Mouse (Mus musculus): ENCODE measurements around the gene Tbcd. TPM values are rescaled to one million over a fixed set of nuclear protein-coding genes. Genes with fewer than 3 reads are reported as not detected.

Tbcd gene
- polyA plus RNA-seq, 1 experiment from 2014 or later, result 37.1 TPM

GRCm38 (mm10) chr11:121544755-121545397, 93.1 kb downstream of the Tbcd start:
- Histone ChIP-seq H3K9ac (no peak overlapping the region), H3K4me2 (no peak overlapping the region), H3K9me3 (no peaks in the 10 kb centered on the region), H3K27ac (peak overlapping the region; percentile 87), H3K4me1 (peaks cover 24% of the 10 kb centered on the region), H3K27me3 (no peaks in the 10 kb centered on the region), H3K36me3 (no peaks in the 10 kb centered on the region), H3K4me3 (no peak overlapping the region)
- 37% methylated on average over 7 of the region's 7 CpGs for WGBS
- no peak for ATAC-seq (ENCODE audit: borderline replicate concordance, extremely low read depth, low FRiP score, low TSS enrichment)

GRCm38 (mm10) chr11:121545398-121546034, 93.8 kb downstream of the Tbcd start:
- H3K4me3 ChIP-seq, result no peak overlapping the region
- no peaks in the 10 kb centered on the region for H3K9me3 ChIP-seq
- H3K36me3 ChIP-seq, result no peaks in the 10 kb centered on the region

GRCm38 (mm10) chr11:121547234-121547633, 95.5 kb downstream of the Tbcd start:
- no peaks in the 10 kb centered on the region for H3K9me3 ChIP-seq
- no peaks in the 10 kb centered on the region for H3K27me3 ChIP-seq
- H3K4me1 ChIP-seq, result peaks cover 38% of the 10 kb centered on the region
- no peak overlapping the region for H3K4me2 ChIP-seq
- no peak overlapping the region for H3K9ac ChIP-seq
- H3K4me3 ChIP-seq, result no peak overlapping the region
- no peaks in the 10 kb centered on the region for H3K36me3 ChIP-seq
- no peak for ATAC-seq (ENCODE audit: borderline replicate concordance, extremely low read depth, low FRiP score, low TSS enrichment)
- WGBS, result 78% methylated on average over 5 of the region's 5 CpGs
- no peak overlapping the region for H3K27ac ChIP-seq

More at GRCm38 (mm10) chr11:121545398-121546034, 93.8 kb downstream of the Tbcd start:
- Histone ChIP-seq H3K9ac (no peak overlapping the region), H3K27me3 (no peaks in the 10 kb centered on the region), H3K27ac (peak overlapping the region; percentile 87; the same call in 1 of the 2 replicates), H3K4me2 (no peak overlapping the region), H3K4me1 (peaks cover 30% of the 10 kb centered on the region)
- no peak for ATAC-seq (ENCODE audit: borderline replicate concordance, extremely low read depth, low FRiP score, low TSS enrichment)
- 63% methylated on average over 3 of the region's 3 CpGs for WGBS

GRCm38 (mm10) chr11:121547925-121548324, 96.2 kb downstream of the Tbcd start:
- Histone ChIP-seq H3K36me3 (no peaks in the 10 kb centered on the region), H3K4me1 (peaks cover 32% of the 10 kb centered on the region), H3K9ac (no peak overlapping the region), H3K4me3 (no peak overlapping the region), H3K27me3 (no peaks in the 10 kb centered on the region), H3K9me3 (no peaks in the 10 kb centered on the region), H3K27ac (no peak overlapping the region), H3K4me2 (no peak overlapping the region)
- 88% methylated on average over 4 of the region's 4 CpGs for WGBS
- no peak for ATAC-seq (ENCODE audit: borderline replicate concordance, extremely low read depth, low FRiP score, low TSS enrichment)

- Histone ChIP-seq H3K27me3 (no peaks in the 10 kb centered on the region), H3K9me3 (no peaks in the 10 kb centered on the region), H3K27ac (peak overlapping the region; percentile 72), H3K4me3 (no peak overlapping the region), H3K9ac (no peak overlapping the region), H3K36me3 (no peaks in the 10 kb centered on the region), H3K4me2 (no peak overlapping the region), H3K4me1 (peaks cover 29% of the 10 kb centered on the region)
- ATAC-seq (ENCODE audit: borderline replicate concordance, extremely low read depth, low FRiP score, low TSS enrichment), result no peak
- WGBS, result 57% methylated on average over 12 of the region's 12 CpGs
Measured at GRCm38 (mm10) chr11:121548996-121549842, 97.5 kb downstream of the Tbcd start.

GRCm38 (mm10) chr11:121549843-121550647, 98.3 kb downstream of the Tbcd start:
- Histone ChIP-seq H3K9ac (no peak overlapping the region), H3K36me3 (no peaks in the 10 kb centered on the region), H3K4me3 (no peak overlapping the region), H3K4me1 (peaks cover 26% of the 10 kb centered on the region), H3K9me3 (no peaks in the 10 kb centered on the region), H3K27me3 (no peaks in the 10 kb centered on the region), H3K27ac (peak overlapping the region; percentile 72), H3K4me2 (peak overlapping the region; percentile 11; the same call in 1 of the 2 replicates)
- WGBS, result 50% methylated on average over 17 of the region's 17 CpGs
- ATAC-seq (ENCODE audit: borderline replicate concordance, extremely low read depth, low FRiP score, low TSS enrichment), result peak; percentile 47; the same call in 1 of the 2 replicates

GRCm38 (mm10) chr11:121551206-121551799, 99.6 kb downstream of the Tbcd start:
- H3K9me3 ChIP-seq, result no peaks in the 10 kb centered on the region
- peak overlapping the region; percentile 72; the same call in 1 of the 2 replicates for H3K27ac ChIP-seq
- no peaks in the 10 kb centered on the region for H3K27me3 ChIP-seq
- no peak for ATAC-seq (ENCODE audit: borderline replicate concordance, extremely low read depth, low FRiP score, low TSS enrichment)
- no peak overlapping the region for H3K9ac ChIP-seq
- H3K4me2 ChIP-seq, result no peak overlapping the region
- no peaks in the 10 kb centered on the region for H3K36me3 ChIP-seq
- peaks cover 26% of the 10 kb centered on the region for H3K4me1 ChIP-seq
- no peak overlapping the region for H3K4me3 ChIP-seq
- 76% methylated on average over 5 of the region's 5 CpGs for WGBS

- no peak overlapping the region for H3K9ac ChIP-seq
- H3K27ac ChIP-seq, result no peak overlapping the region
- no peaks in the 10 kb centered on the region for H3K36me3 ChIP-seq
- peaks cover 26% of the 10 kb centered on the region for H3K4me1 ChIP-seq
- no peaks in the 10 kb centered on the region for H3K27me3 ChIP-seq
- no peaks in the 10 kb centered on the region for H3K9me3 ChIP-seq
- 51% methylated on average over 4 of the region's 4 CpGs for WGBS
- H3K4me2 ChIP-seq, result no peak overlapping the region
- H3K4me3 ChIP-seq, result no peak overlapping the region
- ATAC-seq (ENCODE audit: borderline replicate concordance, extremely low read depth, low FRiP score, low TSS enrichment), result peak; percentile 29; the same call in 1 of the 2 replicates
Measured at GRCm38 (mm10) chr11:121552167-121552566, 100.4 kb downstream of the Tbcd start.

- WGBS, result 84% methylated on average over 7 of the region's 7 CpGs
- Histone ChIP-seq H3K27ac (no peak overlapping the region), H3K36me3 (no peaks in the 10 kb centered on the region), H3K9me3 (no peaks in the 10 kb centered on the region), H3K9ac (no peak overlapping the region), H3K4me1 (peaks cover 26% of the 10 kb centered on the region), H3K4me2 (no peak overlapping the region), H3K27me3 (no peaks in the 10 kb centered on the region), H3K4me3 (no peak overlapping the region)
- ATAC-seq (ENCODE audit: borderline replicate concordance, extremely low read depth, low FRiP score, low TSS enrichment), result no peak
Measured at GRCm38 (mm10) chr11:121552846-121553457, 101.2 kb downstream of the Tbcd start.

GRCm38 (mm10) chr11:121553458-121553857, 101.7 kb downstream of the Tbcd start:
- no peaks in the 10 kb centered on the region for H3K9me3 ChIP-seq
- no peak overlapping the region for H3K4me2 ChIP-seq
- no peak overlapping the region for H3K4me3 ChIP-seq
- H3K27me3 ChIP-seq, result no peaks in the 10 kb centered on the region
- no peaks in the 10 kb centered on the region for H3K36me3 ChIP-seq
- ATAC-seq (ENCODE audit: borderline replicate concordance, extremely low read depth, low FRiP score, low TSS enrichment), result no peak
- 90% methylated on average over 3 of the region's 3 CpGs for WGBS
- H3K9ac ChIP-seq, result no peak overlapping the region
- H3K4me1 ChIP-seq, result peaks cover 26% of the 10 kb centered on the region
- H3K27ac ChIP-seq, result no peak overlapping the region

Measured in lung, embryonic 15.5 days (tissue).